ENCODE assay signal across 8 mouse cellular contexts in genomic region chr15:99056332-99056731, GRCm38 (mm10). TPM values are rescaled to one million over a fixed set of nuclear protein-coding genes. Genes with fewer than 3 reads are reported as not detected.
DNase-seq lines count a peak whose midpoint lies in the region; ATAC-seq and TF ChIP-seq lines count a peak whose summit lies in the region.
"Had no signal": no experiment of that assay in that cellular context is flagged by ENCODE, and none has a peak within 500 bp of the region (broad histone marks: within the 10 kb centered on the region; RNA-seq: fewer than 3 reads in every experiment).

No protein-coding gene starts in this region.

- no peak for TF ChIP-seq EP300 in stomach, postnatal 0 days (optimal IDR thresholded peaks at IDR 0.05)

- no peaks in the 10 kb centered on the region for H3K36me3 ChIP-seq in testis, adult 2 months (ENCODE audit: control insufficient read depth, insufficient read depth, low read length)
- H3K36me3 ChIP-seq in hindbrain, embryonic 16.5 days (ENCODE audit: control insufficient read depth, insufficient read depth, low read length): no peaks in the 10 kb centered on the region
- H3K36me3 ChIP-seq in stomach, postnatal 0 days (ENCODE audit: control insufficient read depth, insufficient read depth, low read length): no peaks in the 10 kb centered on the region

- H3K4me3 ChIP-seq in testis, adult 2 months (ENCODE audit: control insufficient read depth, low read depth, low read length): peak overlapping the region; percentile 46
- peak overlapping the region; percentile 41; the same call in 1 of the 2 replicates for H3K4me3 ChIP-seq in hindbrain, embryonic 16.5 days (ENCODE audit: low read length)
- no peak overlapping the region for H3K4me3 ChIP-seq in stomach, postnatal 0 days (ENCODE audit: low read depth, low read length)

- peak overlapping the region; percentile 82; the same call in 1 of the 2 replicates for H3K4me2 ChIP-seq in hindbrain, embryonic 16.5 days (ENCODE audit: low read length)
- H3K4me2 ChIP-seq in stomach, postnatal 0 days (replicated peaks; ENCODE audit: low read depth): peak overlapping the region; percentile 62

- no peak for ATAC-seq in hindbrain, embryonic 16.5 days
- ATAC-seq in megakaryocyte progenitor cell, adult 5-6 weeks (replicated peaks; ENCODE audit: poor library complexity): peak; percentile 75
- ATAC-seq in stomach, postnatal 0 days (ENCODE audit: low FRiP score, low TSS enrichment): peak; percentile 8; the same call in 1 of the 2 replicates

- peaks cover 18% of the 10 kb centered on the region for H3K4me1 ChIP-seq in testis, adult 2 months (ENCODE audit: control insufficient read depth, insufficient read depth, low read length)
- H3K4me1 ChIP-seq in hindbrain, embryonic 16.5 days (ENCODE audit: control insufficient read depth, insufficient read depth, low read depth, low read length): peaks cover 24% of the 10 kb centered on the region
- peaks cover 6% of the 10 kb centered on the region; the same call in 1 of the 2 replicates for H3K4me1 ChIP-seq in stomach, postnatal 0 days (replicated peaks; ENCODE audit: control insufficient read depth, insufficient read depth)

- H3K9ac ChIP-seq in hindbrain, embryonic 16.5 days (ENCODE audit: low read depth, low read length): no peak overlapping the region
- no peak overlapping the region for H3K9ac ChIP-seq in stomach, postnatal 0 days (ENCODE audit: low read length)

- DNase-seq in testis, postnatal 14 days (ENCODE audit: low spot score): no peak
- peak; percentile 71 for DNase-seq in embryo, embryonic 10.5 days (ENCODE audit: low spot score)
- peak; percentile 62 for DNase-seq in stomach, postnatal 0 days (ENCODE audit: low spot score)
- DNase-seq in right cerebral cortex, postnatal 36 days (ENCODE audit: low spot score in 2 of 2): no peak

- H3K27ac ChIP-seq in testis, adult 2 months (ENCODE audit: control insufficient read depth, insufficient read depth, low read depth, low read length): no peak overlapping the region
- H3K27ac ChIP-seq in hindbrain, embryonic 16.5 days (ENCODE audit: low read depth, low read length): no peak overlapping the region
- H3K27ac ChIP-seq in stomach, postnatal 0 days (replicated peaks): no peak overlapping the region

- no peaks in the 10 kb centered on the region; the same call in none of the 2 replicates for H3K27me3 ChIP-seq in testis, adult 2 months (ENCODE audit: control insufficient read depth, insufficient read depth, low read length)
- H3K27me3 ChIP-seq in hindbrain, embryonic 16.5 days (replicated peaks; ENCODE audit: control insufficient read depth, insufficient read depth, low read length): peaks cover 52% of the 10 kb centered on the region
- H3K27me3 ChIP-seq in stomach, postnatal 0 days (ENCODE audit: control insufficient read depth, insufficient read depth, low read length): peaks cover 10% of the 10 kb centered on the region; the same call in 1 of the 2 replicates

- TF ChIP-seq POLR2A in testis, adult 2 months (IDR thresholded peaks at IDR 0.05; ENCODE audit: control insufficient read depth, low read depth, low read length): no peak

- 5% methylated on average over 14 of the region's 14 CpGs for WGBS in hindbrain, embryonic 16.5 days
- WGBS in stomach, postnatal 0 days: 5% methylated on average over 14 of the region's 14 CpGs

- peak; percentile 91 for TF ChIP-seq CTCF in testis, adult 2 months (IDR thresholded peaks at IDR 0.05; ENCODE audit: control insufficient read depth, insufficient read depth, insufficient replicate concordance, low read depth, low read length)
- TF ChIP-seq CTCF in stomach, postnatal 0 days (IDR thresholded peaks at IDR 0.05; ENCODE audit: low read depth): peak; percentile 78

- H3K9me3 ChIP-seq in hindbrain, embryonic 16.5 days (ENCODE audit: control insufficient read depth, low read length): no peaks in the 10 kb centered on the region
- no peaks in the 10 kb centered on the region for H3K9me3 ChIP-seq in stomach, postnatal 0 days (ENCODE audit: control insufficient read depth, low read length)

RNA-seq across cellular contexts. Expression of gene Prph, which starts 1.4 kb away (rescaled TPM):
- 0.14 and 0.36 TPM in 2 replicates for polyA plus RNA-seq in testis, adult 2 months (2012; rRNA removed)
- 52.8 and 81.8 TPM in 2 replicates for polyA plus RNA-seq in hindbrain, embryonic 16.5 days (2015; fragmentation: Nextera tagmentation; extraction: Ambion mirVana)
- total RNA-seq in megakaryocyte progenitor cell, adult 5-6 weeks (2015): 0.07 TPM in 1 of 2 replicates, not detected in the other
- not detected in 2 replicates for total RNA-seq in megakaryocyte progenitor cell, adult 5-6 weeks (2017)
- polyA plus RNA-seq in stomach, postnatal 0 days (2015; fragmentation: Nextera tagmentation; extraction: Ambion mirVana): 25.7 and 28.6 TPM in 2 replicates
- total RNA-seq: hematopoietic stem cell, adult 5-6 weeks had no signal

RNA-seq across cellular contexts. Expression of gene Troap, which starts 18.0 kb away (rescaled TPM):
- 15.2 and 17.5 TPM in 2 replicates for polyA plus RNA-seq in testis, adult 2 months (2012; rRNA removed)
- 5.6 and 8.7 TPM in 2 replicates for polyA plus RNA-seq in hindbrain, embryonic 16.5 days (2015; fragmentation: Nextera tagmentation; extraction: Ambion mirVana)
- 28.0 and 30.5 TPM in 2 replicates for total RNA-seq in megakaryocyte progenitor cell, adult 5-6 weeks (2015)
- 19.8 and 25.7 TPM in 2 replicates for total RNA-seq in megakaryocyte progenitor cell, adult 5-6 weeks (2017)
- polyA plus RNA-seq in stomach, postnatal 0 days (2015; fragmentation: Nextera tagmentation; extraction: Ambion mirVana): 5.1 and 7.1 TPM in 2 replicates

RNA-seq across cellular contexts. Expression of gene Tuba1c, which starts 26.6 kb away (rescaled TPM):
- polyA plus RNA-seq in testis, adult 2 months (2012; rRNA removed): 223 and 227 TPM in 2 replicates
- 20.8 and 23.3 TPM in 2 replicates for polyA plus RNA-seq in hindbrain, embryonic 16.5 days (2015; fragmentation: Nextera tagmentation; extraction: Ambion mirVana)
- total RNA-seq in megakaryocyte progenitor cell, adult 5-6 weeks (2015): 187 and 190 TPM in 2 replicates
- 79.3 and 105 TPM in 2 replicates for total RNA-seq in megakaryocyte progenitor cell, adult 5-6 weeks (2017)
- 145 and 159 TPM in 2 replicates for polyA plus RNA-seq in stomach, postnatal 0 days (2015; fragmentation: Nextera tagmentation; extraction: Ambion mirVana)

RNA-seq across cellular contexts. Expression of gene C1ql4, which starts 31.3 kb away (rescaled TPM):
- 0.72 and 1.0 TPM in 2 replicates for polyA plus RNA-seq in testis, adult 2 months (2012; rRNA removed)
- 4.0 and 5.7 TPM in 2 replicates for polyA plus RNA-seq in hindbrain, embryonic 16.5 days (2015; fragmentation: Nextera tagmentation; extraction: Ambion mirVana)
- not detected in 2 replicates for total RNA-seq in megakaryocyte progenitor cell, adult 5-6 weeks (2015)
- total RNA-seq in megakaryocyte progenitor cell, adult 5-6 weeks (2017): not detected in 2 replicates
- polyA plus RNA-seq in stomach, postnatal 0 days (2015; fragmentation: Nextera tagmentation; extraction: Ambion mirVana): not detected in 2 replicates
- total RNA-seq: hematopoietic stem cell, adult 5-6 weeks had no signal

RNA-seq across cellular contexts. Expression of gene Dnajc22, which starts 36.6 kb away (rescaled TPM):
- 4.1 TPM in 2 replicates for polyA plus RNA-seq in testis, adult 2 months (2012; rRNA removed)
- polyA plus RNA-seq in hindbrain, embryonic 16.5 days (2015; fragmentation: Nextera tagmentation; extraction: Ambion mirVana): 0.92 and 1.1 TPM in 2 replicates
- total RNA-seq in megakaryocyte progenitor cell, adult 5-6 weeks (2015): not detected in 2 replicates
- total RNA-seq in megakaryocyte progenitor cell, adult 5-6 weeks (2017): not detected in 2 replicates
- polyA plus RNA-seq in stomach, postnatal 0 days (2015; fragmentation: Nextera tagmentation; extraction: Ambion mirVana): 13.5 and 14.4 TPM in 2 replicates
- total RNA-seq: hematopoietic stem cell, adult 5-6 weeks had no signal

Comparison
In these comparisons a context has a peak if more than half of its experiments do, and no peak if none do; other contexts are left out.
1. DNase-seq: peak in embryo, embryonic 10.5 days (single experiment) and stomach, postnatal 0 days (single experiment); none in testis, postnatal 14 days (single experiment) and right cerebral cortex, postnatal 36 days (0 of 2).
2. RNA of gene Prph, which starts 1.4 kb away (polyA plus RNA-seq): 52.8 to 81.8 TPM in hindbrain, embryonic 16.5 days and 25.7 to 28.6 TPM in stomach, postnatal 0 days; 0.14 to 0.36 TPM in testis, adult 2 months; every median in the first group is over 10 times any median in the second.